In genomic region chr15:77886369-77887092, GRCm38 (mm10) we compare ENCODE assay signal across 14 mouse cellular contexts. TPM values are rescaled to one million over a fixed set of nuclear protein-coding genes. Genes with fewer than 3 reads are reported as not detected.
DNase-seq lines count a peak whose midpoint lies in the region; ATAC-seq and TF ChIP-seq lines count a peak whose summit lies in the region.
"Had no signal": no experiment of that assay in that cellular context is flagged by ENCODE, and none has a peak within 500 bp of the region (broad histone marks: within the 10 kb centered on the region; RNA-seq: fewer than 3 reads in every experiment).

No protein-coding gene starts in this region.

- H3K27ac ChIP-seq in left cerebral cortex, adult 2 months: peak overlapping the region; percentile 67; the same call in 1 of the 2 replicates
- H3K27ac ChIP-seq in hindbrain, embryonic 14.5 days: no peak overlapping the region
- H3K27ac ChIP-seq: hindbrain, embryonic 13.5 days; midbrain, embryonic 12.5 days had no signal

- intact Hi-C loops in left cerebral cortex, adult 2 months (cut with DNase I): loop anchor here (5.0 kb wide), 1 partner anchor 44 kb away; the partner anchor contains the start of gene Myh9

- no peaks in the 10 kb centered on the region for H3K9me3 ChIP-seq in hindbrain, embryonic 14.5 days (ENCODE audit: control insufficient read depth, low read length)
- H3K9me3 ChIP-seq: hindbrain, embryonic 13.5 days; midbrain, embryonic 12.5 days had no signal

- 95% methylated on average over 4 of the region's 5 CpGs for WGBS in hindbrain, embryonic 14.5 days

- peak; percentile 3 for DNase-seq in adrenal gland, postnatal 14 days
- no peak for DNase-seq in adrenal gland, postnatal 10 days
- no peak for DNase-seq in left cerebral cortex, adult 2 months (ENCODE audit: extremely low spot score in 1 of 2, low spot score in 2 of 2)
- no peak for DNase-seq in left cerebral cortex, adult 11 months (ENCODE audit: low spot score)
- DNase-seq in CD4-positive, CD25-positive, alpha-beta regulatory T cell, adult 2 months (ENCODE audit: low read depth, low spot score): peak; percentile 31
- DNase-seq in hindbrain, embryonic 14.5 days (ENCODE audit: low spot score): no peak
- DNase-seq: adrenal gland, adult 8-10 months; gastrocnemius, postnatal 10 days; spleen, adult 18-20 months had no signal

- peak; percentile 23 to 52; a peak in 2 of 4 replicates for ATAC-seq in hematopoietic stem cell, adult 5-6 weeks (replicated peaks in 1 of 2; ENCODE audit: insufficient read depth in 1 of 2, low FRiP score in 2 of 2, low TSS enrichment in 1 of 2, low read depth in 1 of 2, poor library complexity in 2 of 2, severe bottlenecking in 2 of 2)
- no peak for ATAC-seq in frontal cortex, adult (ENCODE audit: low TSS enrichment)
- no peak for ATAC-seq in hindbrain, embryonic 14.5 days (ENCODE audit: low FRiP score)
- ATAC-seq: forebrain, embryonic 14.5 days had no signal

- TF ChIP-seq CTCF in left cerebral cortex, adult 2 months (IDR thresholded peaks at IDR 0.05): no peak

- no peaks in the 10 kb centered on the region for H3K36me3 ChIP-seq in hindbrain, embryonic 14.5 days (replicated peaks; ENCODE audit: control insufficient read depth, insufficient read depth)
- H3K36me3 ChIP-seq: hindbrain, embryonic 13.5 days; midbrain, embryonic 12.5 days had no signal

- H3K4me2 ChIP-seq in hindbrain, embryonic 14.5 days (replicated peaks): no peak overlapping the region
- H3K4me2 ChIP-seq: hindbrain, embryonic 13.5 days; midbrain, embryonic 12.5 days had no signal

- no peak overlapping the region for H3K4me3 ChIP-seq in left cerebral cortex, adult 2 months
- H3K4me3 ChIP-seq in hindbrain, embryonic 14.5 days (replicated peaks; ENCODE audit: low read length): no peak overlapping the region
- H3K4me3 ChIP-seq: hindbrain, embryonic 13.5 days; midbrain, embryonic 12.5 days had no signal

- H3K9ac ChIP-seq in hindbrain, embryonic 14.5 days: no peak overlapping the region
- H3K9ac ChIP-seq: hindbrain, embryonic 13.5 days; midbrain, embryonic 12.5 days had no signal

- no peaks in the 10 kb centered on the region for H3K27me3 ChIP-seq in hindbrain, embryonic 14.5 days (ENCODE audit: control insufficient read depth, insufficient read depth, low read length)
- H3K27me3 ChIP-seq: hindbrain, embryonic 13.5 days; midbrain, embryonic 12.5 days had no signal

- no peaks in the 10 kb centered on the region for H3K4me1 ChIP-seq in hindbrain, embryonic 14.5 days (replicated peaks; ENCODE audit: control insufficient read depth, insufficient read depth, low read length)

RNA-seq across cellular contexts. Expression of gene Txn2, which starts 42.3 kb away (rescaled TPM):
- total RNA-seq in adrenal gland, postnatal 14 days (2021): 430 and 443 TPM in 2 replicates
- total RNA-seq in adrenal gland, postnatal 10 days (2021): 100 to 1,000 TPM; 321 to 368 TPM
- 100 to 1,000 TPM; 139 to 143 TPM for total RNA-seq in left cerebral cortex, adult 2 months (2021)
- total RNA-seq in hematopoietic stem cell, adult 5-6 weeks (2017): 45.3 and 54.5 TPM in 2 replicates
- polyA plus RNA-seq in hindbrain, embryonic 14.5 days (2014; fragmentation: Nextera tagmentation; extraction: Ambion mirVana): 207 and 216 TPM in 2 replicates

RNA-seq across cellular contexts. Expression of gene Myh9, which starts 44.6 kb away (rescaled TPM):
- total RNA-seq in adrenal gland, postnatal 14 days (2021): 280 and 301 TPM in 2 replicates
- 100 to 1,000 TPM; 222 to 260 TPM for total RNA-seq in adrenal gland, postnatal 10 days (2021)
- 10 to 100 TPM; 81.2 to 91.4 TPM for total RNA-seq in left cerebral cortex, adult 2 months (2021)
- total RNA-seq in hematopoietic stem cell, adult 5-6 weeks (2017): 302 and 384 TPM in 2 replicates
- polyA plus RNA-seq in hindbrain, embryonic 14.5 days (2014; fragmentation: Nextera tagmentation; extraction: Ambion mirVana): 14.4 and 14.6 TPM in 2 replicates

Comparison
In these comparisons a context has a peak if more than half of its experiments do, and no peak if none do; other contexts are left out.
1. DNase-seq: peak in adrenal gland, postnatal 14 days (single experiment) and CD4-positive, CD25-positive, alpha-beta regulatory T cell, adult 2 months (single experiment); none in adrenal gland, postnatal 10 days (single experiment), left cerebral cortex, adult 2 months (0 of 2), left cerebral cortex, adult 11 months (single experiment) and hindbrain, embryonic 14.5 days (single experiment).
2. ATAC-seq: peak in hematopoietic stem cell, adult 5-6 weeks (2 of 2); none in frontal cortex, adult (single experiment) and hindbrain, embryonic 14.5 days (single experiment).